Comparison of ENCODE assay signal across 9 mouse cellular contexts in genomic region chr19:5455568-5455967, GRCm38 (mm10). TPM values are rescaled to one million over a fixed set of nuclear protein-coding genes. Genes with fewer than 3 reads are reported as not detected.
DNase-seq lines count a peak whose midpoint lies in the region; ATAC-seq and TF ChIP-seq lines count a peak whose summit lies in the region.
"Had no signal": no experiment of that assay in that cellular context is flagged by ENCODE, and none has a peak within 500 bp of the region (broad histone marks: within the 10 kb centered on the region; RNA-seq: fewer than 3 reads in every experiment).

No protein-coding gene starts in this region.

- peak; percentile 88 for DNase-seq in heart, adult 11 months
- no peak for DNase-seq in heart, postnatal 4 days
- no peak for DNase-seq in heart, postnatal 0 days (ENCODE audit: low spot score)
- DNase-seq in liver, postnatal 0 days: no peak
- no peak for DNase-seq in frontal cortex, postnatal 36 days (ENCODE audit: low spot score in 2 of 2)
- DNase-seq in layer of hippocampus, adult 8-10 months (ENCODE audit: low spot score in 2 of 2): no peak
- DNase-seq in urinary bladder, postnatal 4 days (ENCODE audit: low spot score in 2 of 2): no peak
- DNase-seq: spleen, adult 18-20 months had no signal

- TF ChIP-seq EP300 in ES-Bruce4 (IDR thresholded peaks at IDR 0.05; ENCODE audit: insufficient read depth, low read depth, low read length): no peak
- no peak for TF ChIP-seq EP300 in heart, postnatal 0 days (IDR thresholded peaks at IDR 0.05; ENCODE audit: low read depth)
- no peak for TF ChIP-seq EP300 in liver, postnatal 0 days (IDR thresholded peaks at IDR 0.05; ENCODE audit: low read depth)

- H3K9ac ChIP-seq in ES-Bruce4 (ENCODE audit: low read depth, poor library complexity, severe bottlenecking): peak overlapping the region; percentile 86; the same call in 1 of the 2 replicates
- peak overlapping the region; percentile 89; the same call in 1 of the 2 replicates for H3K9ac ChIP-seq in heart, postnatal 0 days (replicated peaks; ENCODE audit: low read depth, low read length)
- H3K9ac ChIP-seq in liver, postnatal 0 days (replicated peaks): no peak overlapping the region

- no peak for TF ChIP-seq POLR2A in ES-Bruce4 (IDR thresholded peaks at IDR 0.05; ENCODE audit: insufficient read depth, low read length)

- ATAC-seq in heart, postnatal 0 days (ENCODE audit: insufficient read depth, low read depth): no peak
- ATAC-seq in liver, postnatal 0 days: no peak

- no peak overlapping the region for H3K4me3 ChIP-seq in ES-Bruce4 (ENCODE audit: low read depth, low read length)
- peak overlapping the region; percentile 75 for H3K4me3 ChIP-seq in heart, postnatal 0 days (ENCODE audit: low read depth, low read length)
- H3K4me3 ChIP-seq in liver, postnatal 0 days (ENCODE audit: low read depth, low read length): no peak overlapping the region; the same call in 1 of the 2 replicates

- peak overlapping the region; percentile 99 for H3K4me2 ChIP-seq in heart, postnatal 0 days (ENCODE audit: low read depth, low read length)
- H3K4me2 ChIP-seq in liver, postnatal 0 days (ENCODE audit: low read depth, low read length): peak overlapping the region; percentile 94

- no peaks in the 10 kb centered on the region for H3K4me1 ChIP-seq in ES-Bruce4 (ENCODE audit: control insufficient read depth, insufficient read depth, low read length)
- peaks cover 24% of the 10 kb centered on the region for H3K4me1 ChIP-seq in heart, postnatal 0 days (ENCODE audit: control insufficient read depth, insufficient read depth)
- H3K4me1 ChIP-seq in liver, postnatal 0 days (ENCODE audit: insufficient read depth): peaks cover 26% of the 10 kb centered on the region

- no peaks in the 10 kb centered on the region for H3K27me3 ChIP-seq in ES-Bruce4 (ENCODE audit: control insufficient read depth, insufficient read depth, low read length, poor library complexity, severe bottlenecking)
- H3K27me3 ChIP-seq in heart, postnatal 0 days (ENCODE audit: control insufficient read depth, insufficient read depth, low read length): no peaks in the 10 kb centered on the region
- H3K27me3 ChIP-seq in liver, postnatal 0 days (ENCODE audit: insufficient read depth, low read length): 0 out of 2 replicates have a peak, but pooled peaks cover 13% of the 10 kb centered on the region

- H3K9me3 ChIP-seq in ES-Bruce4 (replicated peaks; ENCODE audit: control insufficient read depth, insufficient read depth, low read length, poor library complexity, severe bottlenecking): no peaks in the 10 kb centered on the region
- no peaks in the 10 kb centered on the region for H3K9me3 ChIP-seq in heart, postnatal 0 days (replicated peaks; ENCODE audit: control insufficient read depth, low read length)
- no peaks in the 10 kb centered on the region for H3K9me3 ChIP-seq in liver, postnatal 0 days (ENCODE audit: low read length)

- 62% methylated on average over 8 of the region's 8 CpGs for WGBS in heart, postnatal 0 days
- 60% methylated on average over 8 of the region's 8 CpGs for WGBS in liver, postnatal 0 days (ENCODE audit: insufficient replicate concordance)

- no peak for TF ChIP-seq CTCF in ES-Bruce4 (IDR thresholded peaks at IDR 0.05; ENCODE audit: low read depth, low read length)
- no peak for TF ChIP-seq CTCF in heart, postnatal 0 days (IDR thresholded peaks at IDR 0.05; ENCODE audit: low read depth)
- TF ChIP-seq CTCF in liver, postnatal 0 days (IDR thresholded peaks at IDR 0.05; ENCODE audit: low read depth): no peak

- H3K36me3 ChIP-seq in ES-Bruce4 (ENCODE audit: control insufficient read depth, insufficient read depth, low read length, poor library complexity, severe bottlenecking): no peaks in the 10 kb centered on the region; the same call in 1 of the 2 replicates
- H3K36me3 ChIP-seq in heart, postnatal 0 days (replicated peaks; ENCODE audit: control insufficient read depth, insufficient read depth, low read length): peaks cover 12% of the 10 kb centered on the region
- no peaks in the 10 kb centered on the region for H3K36me3 ChIP-seq in liver, postnatal 0 days (replicated peaks; ENCODE audit: insufficient read depth, low read length)

- H3K27ac ChIP-seq in ES-Bruce4 (ENCODE audit: insufficient read depth, low read length): no peak overlapping the region
- H3K27ac ChIP-seq in heart, postnatal 0 days (ENCODE audit: low read depth): peak overlapping the region; percentile 61
- H3K27ac ChIP-seq in liver, postnatal 0 days (ENCODE audit: low read depth): no peak overlapping the region

RNA-seq across cellular contexts. Expression of gene Ccdc85b, which starts 2.1 kb away (rescaled TPM):
- 10 to 100 TPM; 13.5 to 13.9 TPM for total RNA-seq in heart, postnatal 4 days (2021)
- polyA plus RNA-seq in ES-Bruce4 (2011; ENCODE audit: insufficient read depth, insufficient read length, low read depth, missing spikeins): 3.3 and 4.2 TPM in 2 replicates
- 9.2 and 11.3 TPM in 2 replicates for total RNA-seq in heart, postnatal 0 days (2014; rRNA removed; ENCODE audit: low replicate concordance)
- 10.2 and 10.6 TPM in 2 replicates for polyA plus RNA-seq in heart, postnatal 0 days (2015; fragmentation: Nextera tagmentation; extraction: Ambion mirVana)
- 1.6 and 2.1 TPM in 2 replicates for polyA plus RNA-seq in liver, postnatal 0 days (2015; fragmentation: Nextera tagmentation; extraction: Ambion mirVana)
- 10 to 100 TPM; 31.7 to 33.1 (median 32.4) TPM for total RNA-seq in layer of hippocampus, adult 8-10 months (2022)

RNA-seq across cellular contexts. Expression of gene Fibp, which starts 4.8 kb away (rescaled TPM):
- total RNA-seq in heart, postnatal 4 days (2021): 100 to 1,000 TPM; 106 to 118 TPM
- polyA plus RNA-seq in ES-Bruce4 (2011; ENCODE audit: insufficient read depth, insufficient read length, low read depth, missing spikeins): 37.7 and 47.6 TPM in 2 replicates
- total RNA-seq in heart, postnatal 0 days (2014; rRNA removed; ENCODE audit: low replicate concordance): 81.6 and 86.4 TPM in 2 replicates
- polyA plus RNA-seq in heart, postnatal 0 days (2015; fragmentation: Nextera tagmentation; extraction: Ambion mirVana): 142 and 146 TPM in 2 replicates
- 35.6 and 35.7 TPM in 2 replicates for polyA plus RNA-seq in liver, postnatal 0 days (2015; fragmentation: Nextera tagmentation; extraction: Ambion mirVana)
- 100 to 1,000 TPM in 1 of 4 experiments, 10 to 100 TPM in 3; 93.5 to 109 (median 96.4) TPM for total RNA-seq in layer of hippocampus, adult 8-10 months (2022)

RNA-seq across cellular contexts. Expression of gene Fosl1, which starts 8.2 kb away (rescaled TPM):
- total RNA-seq in heart, postnatal 4 days (2021): not detected
- 1.3 and 2.3 TPM in 2 replicates for polyA plus RNA-seq in ES-Bruce4 (2011; ENCODE audit: insufficient read depth, insufficient read length, low read depth, missing spikeins)
- total RNA-seq in heart, postnatal 0 days (2014; rRNA removed; ENCODE audit: low replicate concordance): not detected in 2 replicates
- 0.12 TPM in 1 of 2 replicates, not detected in the other for polyA plus RNA-seq in heart, postnatal 0 days (2015; fragmentation: Nextera tagmentation; extraction: Ambion mirVana)
- not detected in 2 replicates for polyA plus RNA-seq in liver, postnatal 0 days (2015; fragmentation: Nextera tagmentation; extraction: Ambion mirVana)
- under 1 TPM; 0.20 to 0.67 (median 0.29) TPM for total RNA-seq in layer of hippocampus, adult 8-10 months (2022)

RNA-seq across cellular contexts. Expression of gene Ctsw, which starts 12.7 kb away (rescaled TPM):
- total RNA-seq in heart, postnatal 4 days (2021): under 1 TPM; 0.24 to 0.50 TPM
- 1.2 and 1.6 TPM in 2 replicates for polyA plus RNA-seq in ES-Bruce4 (2011; ENCODE audit: insufficient read depth, insufficient read length, low read depth, missing spikeins)
- not detected in 2 replicates for total RNA-seq in heart, postnatal 0 days (2014; rRNA removed; ENCODE audit: low replicate concordance)
- 0.42 and 0.73 TPM in 2 replicates for polyA plus RNA-seq in heart, postnatal 0 days (2015; fragmentation: Nextera tagmentation; extraction: Ambion mirVana)
- 1.4 and 1.9 TPM in 2 replicates for polyA plus RNA-seq in liver, postnatal 0 days (2015; fragmentation: Nextera tagmentation; extraction: Ambion mirVana)
- under 1 TPM in 3 of 4 experiments, not detected in 1; 0.29 to 0.81 (median 0.77) TPM for total RNA-seq in layer of hippocampus, adult 8-10 months (2022)

RNA-seq across cellular contexts. Expression of gene Efemp2, which starts 18.2 kb away (rescaled TPM):
- 10 to 100 TPM; 36.7 to 37.8 TPM for total RNA-seq in heart, postnatal 4 days (2021)
- polyA plus RNA-seq in ES-Bruce4 (2011; ENCODE audit: insufficient read depth, insufficient read length, low read depth, missing spikeins): 21.5 and 24.6 TPM in 2 replicates
- total RNA-seq in heart, postnatal 0 days (2014; rRNA removed; ENCODE audit: low replicate concordance): 46.8 and 52.7 TPM in 2 replicates
- polyA plus RNA-seq in heart, postnatal 0 days (2015; fragmentation: Nextera tagmentation; extraction: Ambion mirVana): 32.2 and 34.1 TPM in 2 replicates
- polyA plus RNA-seq in liver, postnatal 0 days (2015; fragmentation: Nextera tagmentation; extraction: Ambion mirVana): 8.1 and 9.2 TPM in 2 replicates
- total RNA-seq in layer of hippocampus, adult 8-10 months (2022): 10 to 100 TPM; 14.4 to 23.9 (median 22.1) TPM
